Mouse (Mus musculus) lung, postnatal 0 days (tissue): ENCODE results near the gene Dcaf5.

Experiments
- CTCF ChIP-seq: IDR thresholded peaks from 2 replicates; pipeline ENCODE4 v1.5.1; 2016; ENCODE audit warnings: antibody characterized with exemption, mild to moderate bottlenecking
- EP300 ChIP-seq: IDR thresholded peaks from 2 replicates; pipeline ENCODE4 v1.6.1; 2016; ENCODE audit warnings: antibody characterized with exemption, mild to moderate bottlenecking, control low read depth

GRCm38 (mm10) chr12:80307556-80307955 is 128.8 kb downstream of the Dcaf5 start:
- TF ChIP-seq CTCF (no peak), EP300 (no peak)
